Comparison of ENCODE assay signal across 10 mouse cellular contexts in genomic region chr5:122524854-122525237, GRCm38 (mm10). TPM values are rescaled to one million over a fixed set of nuclear protein-coding genes. Genes with fewer than 3 reads are reported as not detected.
DNase-seq lines count a peak whose midpoint lies in the region; ATAC-seq and TF ChIP-seq lines count a peak whose summit lies in the region.
"Had no signal": no experiment of that assay in that cellular context is flagged by ENCODE, and none has a peak within 500 bp of the region (broad histone marks: within the 10 kb centered on the region; RNA-seq: fewer than 3 reads in every experiment).

No protein-coding gene starts in this region.

- no peak for DNase-seq in liver, postnatal 0 days
- peak; percentile 82 for DNase-seq in kidney, adult 11 months
- no peak for DNase-seq in left cerebral cortex, adult 11 months (ENCODE audit: low spot score)
- DNase-seq: retina, postnatal 1 day; thymus, adult 18-20 months had no signal

- H3K27me3 ChIP-seq in liver, postnatal 0 days (ENCODE audit: insufficient read depth, low read length): no peaks in the 10 kb centered on the region
- peaks cover 14% of the 10 kb centered on the region; the same call in 1 of the 2 replicates for H3K27me3 ChIP-seq in liver, embryonic 12.5 days (replicated peaks)
- H3K27me3 ChIP-seq in heart, embryonic 14.5 days (ENCODE audit: control insufficient read depth, insufficient read depth, low read length): no peaks in the 10 kb centered on the region
- H3K27me3 ChIP-seq in small intestine, adult 2 months (ENCODE audit: control insufficient read depth, insufficient read depth, low read length): no peaks in the 10 kb centered on the region
- no peaks in the 10 kb centered on the region for H3K27me3 ChIP-seq in forebrain, embryonic 12.5 days

- peak overlapping the region; percentile 70 for H3K27ac ChIP-seq in liver, postnatal 0 days (ENCODE audit: low read depth)
- H3K27ac ChIP-seq in liver, embryonic 12.5 days: no peak overlapping the region
- peak overlapping the region; percentile 38 to 84 for H3K27ac ChIP-seq in heart, embryonic 14.5 days (replicated peaks in 1 of 2; ENCODE audit: control insufficient read depth in 1 of 2, insufficient read depth in 1 of 2, low read depth in 2 of 2, low read length in 2 of 2)
- H3K27ac ChIP-seq in small intestine, adult 2 months (ENCODE audit: insufficient read depth, low read depth, low read length): peak overlapping the region; percentile 68
- no peak overlapping the region for H3K27ac ChIP-seq in forebrain, embryonic 12.5 days

- ATAC-seq in liver, postnatal 0 days: no peak
- no peak for ATAC-seq in liver, embryonic 12.5 days
- no peak for ATAC-seq in heart, embryonic 14.5 days (ENCODE audit: insufficient number of reproducible peaks, insufficient read depth, low FRiP score, low read depth)
- ATAC-seq in forebrain, embryonic 12.5 days (ENCODE audit: low FRiP score): no peak

- 74% methylated on average over 4 of the region's 4 CpGs for WGBS in liver, postnatal 0 days (ENCODE audit: insufficient replicate concordance)
- WGBS in liver, embryonic 12.5 days (ENCODE audit: insufficient replicate concordance): 67% methylated on average over 4 of the region's 4 CpGs
- 74% methylated on average over 4 of the region's 4 CpGs for WGBS in heart, embryonic 14.5 days
- WGBS in small intestine, adult 2 months: 20% methylated on average over 4 of the region's 4 CpGs
- WGBS in forebrain, embryonic 12.5 days: 90% methylated on average over 4 of the region's 4 CpGs

- no peaks in the 10 kb centered on the region for H3K36me3 ChIP-seq in liver, postnatal 0 days (replicated peaks; ENCODE audit: insufficient read depth, low read length)
- no peaks in the 10 kb centered on the region for H3K36me3 ChIP-seq in liver, embryonic 12.5 days
- H3K36me3 ChIP-seq in heart, embryonic 14.5 days (ENCODE audit: control insufficient read depth, insufficient read depth, low read length): no peaks in the 10 kb centered on the region
- no peaks in the 10 kb centered on the region for H3K36me3 ChIP-seq in small intestine, adult 2 months (ENCODE audit: control insufficient read depth, insufficient read depth, low read length)
- no peaks in the 10 kb centered on the region for H3K36me3 ChIP-seq in forebrain, embryonic 12.5 days (replicated peaks)

- no peak for TF ChIP-seq EP300 in liver, postnatal 0 days (IDR thresholded peaks at IDR 0.05; ENCODE audit: low read depth)

- peaks cover 34% of the 10 kb centered on the region for H3K4me1 ChIP-seq in liver, postnatal 0 days (ENCODE audit: insufficient read depth)
- peaks cover 30% of the 10 kb centered on the region for H3K4me1 ChIP-seq in liver, embryonic 12.5 days
- peaks cover 71 to 76% of the 10 kb centered on the region in 2 experiments for H3K4me1 ChIP-seq in heart, embryonic 14.5 days (ENCODE audit: control insufficient read depth in 2 of 2, insufficient read depth in 2 of 2, low read length in 2 of 2)
- H3K4me1 ChIP-seq in small intestine, adult 2 months (ENCODE audit: control insufficient read depth, insufficient read depth, insufficient read length, low read length): peaks cover 54% of the 10 kb centered on the region
- peaks cover 12% of the 10 kb centered on the region; the same call in 1 of the 2 replicates for H3K4me1 ChIP-seq in forebrain, embryonic 12.5 days

- H3K4me3 ChIP-seq in liver, postnatal 0 days (ENCODE audit: low read depth, low read length): no peak overlapping the region
- H3K4me3 ChIP-seq in liver, embryonic 12.5 days: no peak overlapping the region
- no peak overlapping the region for H3K4me3 ChIP-seq in heart, embryonic 14.5 days (ENCODE audit: control insufficient read depth in 1 of 2, insufficient read depth in 1 of 2, low read depth in 1 of 2, low read length in 2 of 2)
- H3K4me3 ChIP-seq in small intestine, adult 2 months (ENCODE audit: low read depth, low read length): no peak overlapping the region
- H3K4me3 ChIP-seq in forebrain, embryonic 12.5 days (replicated peaks): no peak overlapping the region
- H3K4me3 ChIP-seq: myocyte had no signal

- TF ChIP-seq POLR2A in small intestine, adult 2 months (IDR thresholded peaks at IDR 0.05; ENCODE audit: low read depth, low read length): no peak

- no peak for TF ChIP-seq CTCF in liver, postnatal 0 days (IDR thresholded peaks at IDR 0.05; ENCODE audit: low read depth)
- TF ChIP-seq CTCF in small intestine, adult 2 months (IDR thresholded peaks at IDR 0.05; ENCODE audit: extremely low read depth, insufficient read length, insufficient replicate concordance, low read depth, low read length): no peak

- no peak overlapping the region for H3K4me2 ChIP-seq in liver, postnatal 0 days (ENCODE audit: low read depth, low read length)
- H3K4me2 ChIP-seq in liver, embryonic 12.5 days: no peak overlapping the region
- no peak overlapping the region for H3K4me2 ChIP-seq in heart, embryonic 14.5 days (ENCODE audit: low read length)
- H3K4me2 ChIP-seq in forebrain, embryonic 12.5 days: no peak overlapping the region

- H3K9me3 ChIP-seq in liver, postnatal 0 days (ENCODE audit: low read length): no peaks in the 10 kb centered on the region
- no peaks in the 10 kb centered on the region for H3K9me3 ChIP-seq in liver, embryonic 12.5 days (replicated peaks)
- no peaks in the 10 kb centered on the region for H3K9me3 ChIP-seq in heart, embryonic 14.5 days (ENCODE audit: control insufficient read depth, low read length)
- H3K9me3 ChIP-seq in forebrain, embryonic 12.5 days: no peaks in the 10 kb centered on the region

- peak overlapping the region; percentile 30; the same call in 1 of the 2 replicates for H3K9ac ChIP-seq in liver, postnatal 0 days (replicated peaks)
- H3K9ac ChIP-seq in liver, embryonic 12.5 days: no peak overlapping the region
- H3K9ac ChIP-seq in heart, embryonic 14.5 days (ENCODE audit: low read length): peak overlapping the region; percentile 63
- H3K9ac ChIP-seq in forebrain, embryonic 12.5 days: no peak overlapping the region

RNA-seq across cellular contexts. Expression of gene Atp2a2, which starts 22.8 kb away (rescaled TPM):
- 13.5 and 14.8 TPM in 2 replicates for polyA plus RNA-seq in liver, postnatal 0 days (2015; fragmentation: Nextera tagmentation; extraction: Ambion mirVana)
- polyA plus RNA-seq in liver, embryonic 12.5 days (2016; fragmentation: Nextera tagmentation; extraction: Ambion mirVana): 44.2 and 45.7 TPM in 2 replicates
- 472 and 483 TPM in 2 replicates for polyA plus RNA-seq in heart, embryonic 14.5 days (2014; fragmentation: Nextera tagmentation; extraction: Ambion mirVana)
- 47.2 and 60.1 TPM in 2 replicates for polyA plus RNA-seq in small intestine, adult 2 months (2012; rRNA removed)
- polyA plus RNA-seq in forebrain, embryonic 12.5 days (2016; fragmentation: Nextera tagmentation; extraction: Ambion mirVana): 57.9 and 61.2 TPM in 2 replicates

Comparison
In these comparisons a context has a peak if more than half of its experiments do, and no peak if none do; other contexts are left out.
1. H3K27ac ChIP-seq: peak in liver, postnatal 0 days (single experiment), heart, embryonic 14.5 days (2 of 2) and small intestine, adult 2 months (single experiment); none in liver, embryonic 12.5 days (single experiment) and forebrain, embryonic 12.5 days (single experiment).
2. H3K9ac ChIP-seq: peak in liver, postnatal 0 days (single experiment) and heart, embryonic 14.5 days (single experiment); none in liver, embryonic 12.5 days (single experiment) and forebrain, embryonic 12.5 days (single experiment).